Mouse (Mus musculus) erythroblast, embryonic 14.5 days (primary cell): ENCODE results near the gene Gm45623.

Experiments used
- GATA1 ChIP-seq: IDR thresholded peaks from 2 replicates; pipeline ENCODE4 v1.6.1; 2012; ENCODE audit warnings: low read length, inconsistent platforms, mixed read lengths
- TAL1 ChIP-seq: IDR thresholded peaks from 3 replicates; pipeline ENCODE4 v1.6.1; 2012; ENCODE audit warnings: low read length, inconsistent platforms, mixed read lengths

DNA sequence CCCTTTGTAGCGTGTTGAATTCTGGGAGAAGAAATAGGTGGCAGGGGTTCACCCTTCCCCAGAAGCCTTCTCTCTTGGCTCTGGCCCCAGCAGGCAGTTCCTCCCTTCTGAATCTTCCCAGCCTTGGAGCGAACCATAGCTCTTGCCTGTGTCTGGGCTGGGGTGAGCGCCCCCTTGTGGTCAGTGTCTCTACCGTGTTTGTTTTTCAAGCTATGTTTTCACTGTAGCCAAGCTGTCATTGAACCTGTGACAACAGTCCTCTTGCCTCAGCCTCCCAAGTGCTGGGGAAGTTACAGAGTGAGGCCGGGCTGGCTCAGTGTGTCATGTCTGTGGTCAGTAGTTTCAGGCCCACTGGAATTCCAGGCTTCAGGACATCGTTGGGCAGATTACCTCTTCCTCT lies 4.9 kb upstream of the Gm45623 start:
- no peak for TF ChIP-seq TAL1
- no peak for TF ChIP-seq GATA1
